Mouse (Mus musculus) liver, embryonic 13.5 days (tissue): Measurements from ENCODE around the gene Med13l. TPM values are rescaled to one million over a fixed set of nuclear protein-coding genes. Genes with fewer than 3 reads are reported as not detected.
"Not testable (repeated sequence)": the region's sequence is repeated elsewhere in the genome, so short reads cannot be mapped to it uniquely, and the experiment has no call there.

Experiments used
- ATAC-seq: fragments of 200-750 bp; cut with Nextera tagmentation; 2 replicates; pipeline ENCODE4 v1.8.0; 2017; ENCODE audit warnings: low read depth, mild to moderate bottlenecking, moderate number of reproducible peaks, moderate library complexity
- DNase-seq: peaks from one replicate; pipeline ENCODE4 v3.0.0; 2022
- H3K27ac ChIP-seq: fragments of 300-500 bp; sonication (generic); 2 replicates; pipeline ENCODE4 v1.5.1; 2015; ENCODE audit warnings: moderate library complexity, mild to moderate bottlenecking, inconsistent platforms
- H3K27me3 ChIP-seq: fragments of 300-500 bp; sonication (generic); 2 replicates; pipeline ENCODE4 v1.6.1; 2015; ENCODE audit warnings: mild to moderate bottlenecking, inconsistent platforms
- H3K36me3 ChIP-seq: fragments of 300-500 bp; sonication (generic); 2 replicates; pipeline ENCODE4 v1.6.1; 2015; ENCODE audit warnings: mild to moderate bottlenecking, inconsistent platforms
- H3K4me1 ChIP-seq: fragments of 300-500 bp; sonication (generic); replicated peaks from 2 replicates; pipeline ENCODE4 v1.6.1; 2015; ENCODE audit warnings: inconsistent platforms
- H3K4me2 ChIP-seq: fragments of 300-500 bp; sonication (generic); 2 replicates; pipeline ENCODE4 v1.6.1; 2015; ENCODE audit warnings: inconsistent platforms, mild to moderate bottlenecking, moderate library complexity
- H3K4me3 ChIP-seq: fragments of 300-500 bp; sonication (generic); replicated peaks from 2 replicates; pipeline ENCODE4 v1.5.1; 2015; ENCODE audit warnings: mild to moderate bottlenecking, inconsistent platforms
- H3K9ac ChIP-seq: fragments of 300-500 bp; sonication (generic); 2 replicates; pipeline ENCODE4 v1.6.1; 2015; ENCODE audit warnings: mild to moderate bottlenecking, inconsistent platforms
- H3K9me3 ChIP-seq: fragments of 300-500 bp; sonication (generic); replicated peaks from 2 replicates; pipeline ENCODE4 v1.6.1; 2016; ENCODE audit warnings: inconsistent platforms
- WGBS: fragments of 180-500 bp; shearing (Covaris S2); methylation state at CpG from one replicate; pipeline ENCODE4 v1.1.7; 2015; ENCODE audit not compliant: insufficient replicate concordance; 5-methylcytosine and 5-hydroxymethylcytosine counted together
- polyA plus RNA-seq: library from polyadenylated mRNA; unstranded; fragments of >200 nt; fragmentation: Nextera tagmentation; extraction: Ambion mirVana; gene quantifications from 2 replicates; pipeline ENCODE4 v1.2.1, GENCODE M21; 2015

Med13l gene
- polyA plus RNA-seq, 1 experiment from 2014 or later = 10.1 TPM

DNA sequence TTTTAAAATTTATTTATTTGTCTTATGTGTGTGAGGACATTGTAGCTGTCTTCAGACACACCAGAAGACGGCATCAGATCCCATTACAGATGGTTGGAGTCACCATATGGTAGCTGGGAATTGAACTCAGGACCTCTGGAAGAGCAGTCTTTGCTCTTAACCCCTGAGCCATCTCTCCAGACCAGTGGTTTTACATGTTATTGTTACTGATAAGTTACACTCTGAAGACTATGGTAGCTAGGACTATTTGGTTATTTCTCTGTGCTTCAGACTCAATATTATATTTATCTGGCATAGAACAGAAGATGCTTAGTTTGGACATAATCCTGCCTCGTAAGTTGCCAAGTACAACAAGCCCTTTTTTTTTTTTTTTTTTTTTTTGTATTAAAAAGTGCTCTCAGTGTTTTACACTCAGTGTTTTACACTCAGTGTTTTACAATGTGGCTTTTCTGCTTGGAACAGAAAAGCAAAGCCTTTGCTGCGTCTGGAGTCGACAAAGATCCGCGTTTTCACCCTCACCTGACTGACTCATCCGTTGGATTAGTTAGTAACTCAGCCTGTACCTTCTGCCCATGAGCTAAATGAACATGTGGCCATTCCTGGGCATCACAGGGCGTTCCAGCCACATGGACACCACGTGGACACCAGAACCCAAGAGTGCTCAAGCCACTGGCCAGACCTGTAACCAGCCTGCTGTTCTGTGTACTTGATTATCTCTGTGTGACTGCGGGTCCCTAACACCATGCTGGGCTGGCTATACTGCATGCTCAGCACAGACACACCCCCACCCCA lies 88.9 kb downstream of the Med13l start:
- no peak for ATAC-seq
- no peak for DNase-seq
- Histone ChIP-seq H3K36me3 (no peaks in the 10 kb centered on the region), H3K4me2 (no peak overlapping the region), H3K9me3 (no peaks in the 10 kb centered on the region), H3K4me3 (no peak overlapping the region), H3K4me1 (peaks cover 66% of the 10 kb centered on the region), H3K27me3 (no peaks in the 10 kb centered on the region), H3K27ac (no peak overlapping the region), H3K9ac (no peak overlapping the region)
- 84% methylated on average over 10 of the region's 10 CpGs for WGBS

DNA sequence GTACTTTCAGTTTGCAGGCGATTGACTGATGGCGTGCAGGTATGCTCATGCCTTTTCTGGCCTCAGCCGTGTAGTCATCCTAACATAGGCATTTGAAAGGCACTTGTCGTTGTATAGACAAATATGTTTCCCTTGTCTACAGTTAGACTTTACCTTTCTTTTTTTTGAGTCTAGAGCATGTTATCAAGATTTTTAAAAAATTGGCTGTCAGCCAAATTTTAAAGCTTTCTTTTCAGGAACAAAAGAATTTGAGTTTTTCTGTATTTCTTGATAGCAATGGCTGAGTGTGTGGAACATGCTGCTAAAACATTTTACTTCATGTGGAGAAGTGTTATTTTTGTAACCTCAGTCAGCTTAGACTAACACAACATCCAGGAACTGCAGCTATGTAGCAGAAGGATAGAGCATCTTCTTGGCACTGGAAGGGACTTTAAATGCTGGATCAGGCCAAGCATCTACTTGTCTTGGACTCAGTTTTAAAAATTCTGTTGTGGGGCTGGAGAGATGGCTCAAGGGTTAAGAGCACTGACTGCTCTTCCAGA lies 89.6 kb downstream of the Med13l start:
- H3K9me3 ChIP-seq = no peaks in the 10 kb centered on the region
- H3K4me2 ChIP-seq = no peak overlapping the region
- no peaks in the 10 kb centered on the region for H3K36me3 ChIP-seq
- DNase-seq (no peak), ATAC-seq (no peak)
- H3K27ac ChIP-seq = no peak overlapping the region
- no peak overlapping the region for H3K4me3 ChIP-seq
- 84% methylated on average over 4 of the region's 4 CpGs for WGBS
- no peak overlapping the region for H3K9ac ChIP-seq
- no peaks in the 10 kb centered on the region for H3K27me3 ChIP-seq
- H3K4me1 ChIP-seq = peaks cover 61% of the 10 kb centered on the region

DNA sequence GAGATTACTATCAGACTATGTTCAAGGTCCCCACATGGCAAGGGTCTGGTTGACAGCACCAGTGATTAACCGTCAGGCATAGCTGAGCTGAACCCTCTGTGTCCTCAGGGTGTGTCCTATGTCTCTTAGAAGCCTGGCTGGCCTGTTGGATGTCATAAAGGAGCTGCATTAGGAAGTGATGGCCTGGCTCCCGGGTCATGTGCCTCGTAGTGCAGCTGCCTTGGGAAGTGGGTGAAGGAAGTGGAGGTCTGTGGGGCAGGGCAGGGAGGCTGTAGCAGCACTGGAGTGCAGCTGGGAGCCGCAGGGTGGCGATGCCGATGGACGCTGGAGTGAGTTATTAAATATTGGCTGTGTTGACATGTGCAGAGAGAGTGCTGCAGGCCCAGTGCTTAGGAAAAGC lies 90.3 kb downstream of the Med13l start:
- no peaks in the 10 kb centered on the region for H3K36me3 ChIP-seq
- H3K9ac ChIP-seq = no peak overlapping the region
- H3K4me1 ChIP-seq = peaks cover 58% of the 10 kb centered on the region
- no peaks in the 10 kb centered on the region for H3K27me3 ChIP-seq
- H3K9me3 ChIP-seq = no peaks in the 10 kb centered on the region
- WGBS = 79% methylated on average over 7 of the region's 7 CpGs
- no peak overlapping the region for H3K4me3 ChIP-seq
- H3K4me2 ChIP-seq = no peak overlapping the region
- DNase-seq (no peak), ATAC-seq (no peak)
- no peak overlapping the region for H3K27ac ChIP-seq

DNA sequence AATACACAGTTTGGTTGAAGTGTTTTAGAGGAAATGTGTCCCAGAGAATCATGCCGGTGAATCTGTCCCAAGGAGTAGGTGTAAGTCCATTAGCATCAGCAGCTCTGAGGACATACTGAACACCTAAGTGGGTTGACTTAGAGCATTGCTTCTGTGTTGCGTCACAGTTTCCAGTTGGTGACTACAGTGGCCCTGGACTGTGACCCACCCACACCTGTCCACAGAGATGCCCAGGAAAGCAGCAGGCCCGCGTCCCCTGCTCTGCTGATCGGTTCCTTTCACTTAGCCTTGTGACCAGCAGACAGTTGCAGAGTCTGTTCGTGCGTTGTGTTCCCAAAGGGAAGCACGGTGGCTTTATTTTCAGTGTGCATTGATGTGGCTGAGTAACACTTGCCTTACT lies 92.1 kb downstream of the Med13l start:
- no peaks in the 10 kb centered on the region for H3K27me3 ChIP-seq
- DNase-seq (no peak), ATAC-seq (no peak)
- no peaks in the 10 kb centered on the region for H3K36me3 ChIP-seq
- H3K27ac ChIP-seq = no peak overlapping the region
- no peaks in the 10 kb centered on the region for H3K9me3 ChIP-seq
- WGBS = 87% methylated on average over 8 of the region's 8 CpGs
- no peak overlapping the region for H3K9ac ChIP-seq
- H3K4me1 ChIP-seq = peaks cover 56% of the 10 kb centered on the region
- no peak overlapping the region for H3K4me2 ChIP-seq
- no peak overlapping the region for H3K4me3 ChIP-seq

DNA sequence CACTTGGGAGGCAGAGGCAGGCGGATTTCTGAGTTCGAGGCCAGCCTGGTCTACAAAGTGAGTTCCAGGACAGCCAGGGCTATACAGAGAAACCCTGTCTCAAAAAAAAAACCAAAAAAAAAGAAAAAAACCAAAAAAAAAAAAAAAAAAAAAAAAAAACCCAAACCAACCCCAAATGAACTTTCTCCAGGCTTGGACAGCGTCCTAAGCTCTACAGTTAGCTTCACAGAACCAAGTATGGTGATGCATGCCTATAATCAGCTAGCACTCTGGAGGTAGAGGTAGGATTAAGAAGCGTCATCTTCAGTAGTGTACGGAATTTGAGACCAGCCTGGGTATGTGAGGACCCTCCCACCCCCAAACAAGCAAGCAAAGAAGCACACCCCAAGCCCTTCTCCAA lies 92.6 kb downstream of the Med13l start:
- DNase-seq, H3K9ac ChIP-seq, H3K36me3 ChIP-seq, H3K27me3 ChIP-seq, H3K4me2 ChIP-seq, H3K4me3 ChIP-seq, ATAC-seq, H3K27ac ChIP-seq, H3K9me3 ChIP-seq: not testable (repeated sequence)
- peaks cover 57% of the 10 kb centered on the region for H3K4me1 ChIP-seq
- 80% methylated on average over 5 of the region's 5 CpGs for WGBS

DNA sequence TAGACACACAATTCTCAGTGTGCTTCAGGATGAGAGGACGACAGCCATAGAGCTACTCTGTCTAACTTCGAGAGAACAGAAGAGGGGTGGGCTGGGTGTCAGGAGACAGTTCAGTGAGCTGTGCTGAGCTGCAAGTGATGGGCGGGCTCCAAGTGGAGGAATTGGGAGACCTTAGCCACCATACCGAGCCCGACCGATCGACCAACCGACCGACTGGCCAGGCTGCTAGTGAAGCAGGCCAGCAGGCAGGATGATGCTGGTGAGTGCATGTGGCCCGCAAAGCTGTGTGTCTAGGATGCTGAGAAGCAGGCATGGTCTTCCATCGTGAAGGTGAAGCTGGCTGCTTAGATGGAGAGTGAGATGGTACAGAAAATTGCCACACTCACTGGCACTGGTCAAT lies 94.1 kb downstream of the Med13l start:
- H3K27ac ChIP-seq = no peak overlapping the region
- H3K36me3 ChIP-seq = no peaks in the 10 kb centered on the region
- H3K4me3 ChIP-seq = no peak overlapping the region
- 84% methylated on average over 11 of the region's 11 CpGs for WGBS
- H3K4me2 ChIP-seq = no peak overlapping the region
- H3K9me3 ChIP-seq = no peaks in the 10 kb centered on the region
- H3K27me3 ChIP-seq = no peaks in the 10 kb centered on the region
- DNase-seq (no peak), ATAC-seq (no peak)
- no peak overlapping the region for H3K9ac ChIP-seq
- H3K4me1 ChIP-seq = peaks cover 69% of the 10 kb centered on the region

DNA sequence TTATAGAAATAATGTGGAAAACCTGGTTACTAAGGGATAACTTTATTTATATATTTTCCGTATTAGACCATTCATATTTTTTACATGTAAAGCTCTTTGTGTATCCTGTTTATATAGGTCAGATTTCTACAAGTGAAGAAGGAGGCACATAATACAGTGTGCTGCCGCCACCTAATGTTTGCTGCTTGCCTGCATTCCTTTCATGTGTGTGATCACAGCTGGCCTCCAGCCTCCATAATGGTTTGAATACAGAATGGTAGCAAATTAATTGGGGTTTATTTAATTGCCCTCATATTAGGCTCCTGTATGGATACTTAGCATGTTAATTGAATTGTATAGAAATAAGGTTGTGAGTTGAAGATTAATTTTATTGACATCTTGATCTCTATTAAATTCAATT lies 94.5 kb downstream of the Med13l start:
- H3K27me3 ChIP-seq = no peaks in the 10 kb centered on the region
- no peak overlapping the region for H3K27ac ChIP-seq
- H3K4me3 ChIP-seq = no peak overlapping the region
- ATAC-seq (no peak), DNase-seq (no peak)
- 71% methylated on average over 2 of the region's 2 CpGs for WGBS
- no peak overlapping the region for H3K4me2 ChIP-seq
- H3K9me3 ChIP-seq = no peaks in the 10 kb centered on the region
- no peaks in the 10 kb centered on the region for H3K36me3 ChIP-seq
- H3K9ac ChIP-seq = no peak overlapping the region
- peaks cover 70% of the 10 kb centered on the region for H3K4me1 ChIP-seq

DNA sequence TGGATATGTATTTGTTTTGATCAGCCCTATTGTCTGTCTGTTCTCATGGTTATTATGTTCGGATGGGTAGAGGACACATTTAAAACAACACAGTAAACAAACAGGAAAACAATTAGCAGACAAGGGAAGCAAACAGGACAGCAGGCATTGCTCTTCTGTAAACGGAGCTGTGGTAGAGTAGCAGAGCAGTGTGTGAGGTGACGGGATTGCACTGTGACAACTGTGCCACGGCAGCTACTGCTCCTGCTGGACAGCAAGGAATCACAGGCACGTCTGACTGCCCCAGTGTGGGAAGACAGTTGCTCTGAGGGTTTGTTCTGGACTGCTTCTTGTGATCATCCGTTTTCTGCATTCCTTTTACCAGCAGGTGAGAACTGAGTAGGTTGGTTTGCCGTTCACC lies 94.9 kb downstream of the Med13l start:
- ATAC-seq (no peak), DNase-seq (no peak)
- H3K27me3 ChIP-seq = no peaks in the 10 kb centered on the region
- H3K9ac ChIP-seq = no peak overlapping the region
- H3K4me1 ChIP-seq = peaks cover 73% of the 10 kb centered on the region
- no peaks in the 10 kb centered on the region for H3K36me3 ChIP-seq
- H3K4me3 ChIP-seq = no peak overlapping the region
- H3K27ac ChIP-seq = no peak overlapping the region
- WGBS = 63% methylated on average over 7 of the region's 7 CpGs
- no peak overlapping the region for H3K4me2 ChIP-seq
- no peaks in the 10 kb centered on the region for H3K9me3 ChIP-seq

DNA sequence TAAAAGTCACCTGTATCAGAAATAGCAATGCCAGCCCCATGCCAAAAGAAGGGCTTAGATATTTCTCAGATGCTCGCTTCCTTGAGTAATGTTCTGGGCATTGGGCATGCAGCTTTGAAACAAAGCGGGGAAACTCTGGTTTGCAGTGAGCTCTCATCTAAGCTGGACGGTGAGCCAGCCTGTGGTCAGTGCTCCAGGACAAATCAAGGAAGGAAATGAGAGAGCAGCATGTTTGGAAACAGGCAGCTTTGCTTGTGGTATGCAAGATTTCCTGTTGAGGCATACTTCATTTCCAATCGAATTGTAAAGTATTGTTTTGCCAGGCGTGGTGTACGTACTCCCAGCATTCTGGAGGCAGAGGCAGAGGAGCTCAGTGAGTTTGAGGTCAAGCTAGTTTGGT lies 95.5 kb downstream of the Med13l start:
- no peak overlapping the region for H3K4me3 ChIP-seq
- H3K36me3 ChIP-seq = no peaks in the 10 kb centered on the region
- no peak overlapping the region for H3K4me2 ChIP-seq
- H3K9ac ChIP-seq = no peak overlapping the region
- H3K9me3 ChIP-seq = no peaks in the 10 kb centered on the region
- ATAC-seq (no peak), DNase-seq (no peak)
- H3K4me1 ChIP-seq = peaks cover 72% of the 10 kb centered on the region
- H3K27me3 ChIP-seq = no peaks in the 10 kb centered on the region
- no peak overlapping the region for H3K27ac ChIP-seq
- WGBS = 58% methylated on average over 6 of the region's 6 CpGs

DNA sequence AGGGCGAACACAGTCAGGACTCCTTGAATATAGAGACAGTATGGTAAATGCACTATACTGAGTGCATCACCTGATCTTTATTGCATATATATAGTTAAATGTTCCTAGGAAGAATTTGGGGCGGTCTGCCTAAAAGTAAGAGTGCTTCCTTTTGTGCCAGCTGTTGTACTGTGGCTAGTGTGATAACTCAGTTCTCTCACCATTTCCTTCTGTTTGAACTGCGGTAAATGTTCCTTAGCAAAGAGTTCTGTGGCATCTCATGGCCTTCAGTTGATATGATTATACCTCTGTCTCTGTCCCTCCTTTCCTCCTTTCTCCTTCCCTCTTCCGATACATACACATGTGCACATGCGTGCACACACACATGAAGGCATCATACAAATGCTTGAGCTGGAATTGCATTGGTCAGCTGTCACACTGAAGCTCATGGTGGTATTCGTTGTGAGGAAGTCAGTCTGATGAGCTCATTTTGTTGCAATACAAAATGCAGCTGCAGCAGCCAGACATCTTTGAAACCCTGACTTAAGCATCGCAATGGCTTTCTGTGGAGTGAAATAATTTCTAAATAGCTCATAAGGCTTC lies 97.9 kb downstream of the Med13l start:
- Histone ChIP-seq H3K36me3 (no peaks in the 10 kb centered on the region), H3K4me1 (peaks cover 57% of the 10 kb centered on the region), H3K4me2 (no peak overlapping the region), H3K4me3 (no peak overlapping the region), H3K27me3 (no peaks in the 10 kb centered on the region), H3K9ac (no peak overlapping the region), H3K9me3 (no peaks in the 10 kb centered on the region), H3K27ac (no peak overlapping the region)
- DNase-seq (no peak), ATAC-seq (no peak)
- WGBS = 52% methylated on average over 7 of the region's 7 CpGs

DNA sequence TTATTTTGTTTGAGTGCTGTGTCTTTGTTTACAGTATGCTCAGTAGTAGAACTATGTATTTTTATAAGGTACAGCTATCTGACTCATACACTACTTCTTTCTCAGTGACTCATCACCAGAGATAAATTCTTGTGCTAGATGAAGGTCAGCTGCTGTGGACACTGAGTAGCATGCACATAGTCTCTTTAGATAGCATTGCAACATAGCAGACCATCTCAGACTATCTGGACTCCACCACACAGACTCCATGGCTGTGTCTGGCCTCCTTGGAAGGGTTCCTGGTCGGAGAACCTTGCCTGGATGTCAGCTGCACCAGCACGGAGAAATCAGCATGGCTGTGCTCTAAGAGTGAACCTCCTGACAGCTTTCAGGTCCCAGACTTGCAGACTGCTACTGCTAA lies 99.2 kb downstream of the Med13l start:
- ATAC-seq (no peak), DNase-seq (no peak)
- no peak overlapping the region for H3K4me2 ChIP-seq
- peaks cover 60% of the 10 kb centered on the region for H3K4me1 ChIP-seq
- H3K9ac ChIP-seq = no peak overlapping the region
- no peak overlapping the region for H3K27ac ChIP-seq
- H3K9me3 ChIP-seq = no peaks in the 10 kb centered on the region
- H3K36me3 ChIP-seq = peaks cover 1% of the 10 kb centered on the region; the same call in 1 of the 2 replicates
- 53% methylated on average over 2 of the region's 2 CpGs for WGBS
- H3K4me3 ChIP-seq = no peak overlapping the region
- no peaks in the 10 kb centered on the region for H3K27me3 ChIP-seq

DNA sequence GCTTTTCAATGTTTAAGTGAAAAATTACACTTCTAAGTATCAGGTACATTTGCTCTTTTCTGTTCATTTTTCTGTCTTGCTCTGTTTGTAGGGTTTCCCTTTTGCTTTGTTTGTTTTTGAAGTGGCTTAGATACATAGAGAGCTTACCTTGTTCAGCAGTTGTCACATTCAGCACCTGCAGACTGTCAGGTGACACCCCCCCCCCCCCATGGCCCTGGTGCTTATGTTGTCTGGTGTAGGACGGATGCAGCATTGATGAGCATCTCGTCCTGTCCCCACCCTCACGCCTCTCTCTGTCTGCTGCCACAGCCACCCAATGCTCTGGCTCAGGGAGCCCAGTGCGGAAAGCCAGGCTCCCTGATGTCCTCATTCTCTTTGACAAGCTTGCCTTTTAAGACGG lies 101.3 kb downstream of the Med13l start:
- Histone ChIP-seq H3K36me3 (peaks cover 11% of the 10 kb centered on the region; the same call in 1 of the 2 replicates), H3K27me3 (no peaks in the 10 kb centered on the region), H3K4me3 (no peak overlapping the region), H3K4me1 (peaks cover 62% of the 10 kb centered on the region), H3K9ac (no peak overlapping the region), H3K4me2 (no peak overlapping the region), H3K27ac (no peak overlapping the region), H3K9me3 (no peaks in the 10 kb centered on the region)
- ATAC-seq (no peak), DNase-seq (no peak)
- WGBS = 77% methylated on average over 5 of the region's 5 CpGs
